Mouse (Mus musculus) olfactory bulb, adult 2 months (tissue): ENCODE data around the gene Sycp2l.

ENCODE experiments used
- CTCF ChIP-seq: fragments of 200-500 bp; IDR thresholded peaks from 2 replicates; pipeline ENCODE4 v1.5.1; 2012; ENCODE audit warnings: low read depth, mild to moderate bottlenecking, low read length, moderate library complexity; ENCODE audit not compliant: insufficient read depth
- POLR2A ChIP-seq: fragments of 200-500 bp; IDR thresholded peaks from 2 replicates; pipeline ENCODE4 v1.6.1; 2012; ENCODE audit warnings: mild to moderate bottlenecking, low read depth, low read length, moderate library complexity; ENCODE audit not compliant: insufficient read depth

DNA sequence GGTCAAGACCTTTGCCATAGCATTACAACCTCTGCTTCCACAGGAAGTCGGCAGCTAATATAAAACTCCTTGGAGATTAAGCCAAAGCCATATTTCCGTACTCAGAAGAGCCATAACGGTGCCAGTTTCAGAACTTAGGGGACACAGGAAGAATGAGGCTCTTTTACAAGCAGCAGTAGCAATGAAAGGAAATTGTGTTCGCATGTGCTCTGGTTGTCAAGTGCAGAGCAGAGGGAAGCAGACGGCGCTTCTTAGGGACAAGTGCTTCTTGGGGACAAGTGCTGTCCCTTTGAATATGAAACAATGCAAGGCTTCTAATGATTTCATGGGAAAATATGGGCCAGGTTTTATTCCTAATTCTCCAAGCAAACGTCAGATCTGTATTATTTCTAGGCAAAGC is 89.2 kb downstream of the Sycp2l start:
- TF ChIP-seq POLR2A: no peak
- no peak for TF ChIP-seq CTCF
